Mouse (Mus musculus): ENCODE measurements at regions not wholly inside any gene's neighbourhood (a gene's known extent, or its start where the extent isn't known, plus 50 kb on each side); places are given as distances from the start of the nearest gene placed in this dataset.

DNA sequence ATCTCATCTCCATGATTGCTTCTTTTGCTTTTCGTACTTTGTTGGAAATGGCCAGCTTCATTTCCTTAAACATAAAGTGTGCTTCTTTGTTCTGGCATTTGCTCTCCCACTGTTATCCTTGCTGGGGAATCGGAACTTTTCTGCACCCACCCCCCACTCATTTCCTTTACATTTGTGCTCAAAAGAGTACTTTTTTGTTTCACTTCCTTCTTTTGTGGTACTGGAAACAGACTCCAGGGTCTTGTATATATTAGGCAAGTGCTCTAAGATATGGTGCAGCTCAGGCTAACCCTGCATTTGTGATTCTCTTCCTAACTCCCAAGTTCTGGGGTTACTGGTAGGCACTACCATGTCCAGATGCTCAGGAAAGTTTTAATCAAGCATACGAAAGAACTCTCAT is 1084.6 kb downstream of the Car8 start:
- TF ChIP-seq POLR2A (IDR thresholded peaks at IDR 0.05; ENCODE audit: low read depth, low read length) (no peak), CTCF (conservative IDR thresholded peaks at IDR 0.05; ENCODE audit: insufficient read depth, insufficient read length, low read depth, low read length) (no peak)
